Comparison of ENCODE assay signal across 8 mouse cellular contexts in the genomic region with DNA sequence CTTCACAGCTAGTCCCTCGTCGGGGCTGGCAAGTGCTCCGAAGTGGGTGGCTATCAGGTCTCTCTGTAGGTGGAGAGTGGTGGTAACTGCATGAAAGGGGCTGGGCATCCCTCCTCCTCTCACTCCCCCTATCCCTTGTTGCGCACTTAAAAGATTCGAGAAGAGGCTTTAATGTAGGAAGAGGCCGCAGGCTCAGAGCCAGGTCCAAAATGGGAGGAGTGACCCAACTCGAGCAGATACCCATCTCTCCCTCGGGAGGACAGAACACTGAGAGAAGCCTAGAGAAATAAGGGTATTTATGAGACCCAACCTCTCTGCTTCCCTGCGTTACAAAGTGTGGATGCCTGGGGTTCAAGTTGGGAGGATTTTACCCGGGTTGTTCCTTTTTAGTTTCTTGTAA. TPM values are rescaled to one million over a fixed set of nuclear protein-coding genes. Genes with fewer than 3 reads are reported as not detected.
A peak's percentile ranks its signal among the peaks of the same experiment; 100 is the strongest.
DNase-seq lines count a peak whose midpoint lies in the region; ATAC-seq and TF ChIP-seq lines count a peak whose summit lies in the region.

No protein-coding gene starts in this region.

- 12% methylated on average over 10 of the region's 10 CpGs for WGBS in kidney, postnatal 0 days
- WGBS in hindbrain, postnatal 0 days, result 8% methylated on average over 10 of the region's 10 CpGs
- WGBS in neural tube, embryonic 12.5 days, result 7% methylated on average over 10 of the region's 10 CpGs

- TF ChIP-seq CTCF in kidney, postnatal 0 days (IDR thresholded peaks at IDR 0.05; ENCODE audit: low read depth), result no peak
- no peak for TF ChIP-seq CTCF in hindbrain, postnatal 0 days (IDR thresholded peaks at IDR 0.05; ENCODE audit: low read depth)

- H3K36me3 ChIP-seq in kidney, postnatal 0 days (ENCODE audit: insufficient read depth, low read length), result no peaks in the 10 kb centered on the region
- H3K36me3 ChIP-seq in hindbrain, postnatal 0 days (ENCODE audit: insufficient read depth, low read length), result no peaks in the 10 kb centered on the region
- no peaks in the 10 kb centered on the region for H3K36me3 ChIP-seq in neural tube, embryonic 12.5 days

- no peak overlapping the region for H3K9ac ChIP-seq in kidney, postnatal 0 days (ENCODE audit: low read depth, low read length)
- peak overlapping the region; percentile 62; the same call in 1 of the 2 replicates for H3K9ac ChIP-seq in hindbrain, postnatal 0 days (replicated peaks; ENCODE audit: low read length)
- H3K9ac ChIP-seq in neural tube, embryonic 12.5 days, result no peak overlapping the region

- no peak for DNase-seq in kidney, postnatal 0 days (ENCODE audit: low spot score)
- no peak for DNase-seq in kidney, postnatal 25 days
- DNase-seq in cerebellum, postnatal 25 days, result peak; percentile 55 to 63
- peak; percentile 33 for DNase-seq in hindbrain, postnatal 0 days (ENCODE audit: low spot score)
- no peak for DNase-seq in urinary bladder, postnatal 36 days (ENCODE audit: low spot score in 2 of 2)
- no peak for DNase-seq in c-Kit-positive CD71-positive TER-119-positive erythroid progenitor cells, embryonic 14.5 days (ENCODE audit: low spot score)
- no peak for DNase-seq in kidney, adult 18-20 months

- no peaks in the 10 kb centered on the region for H3K27me3 ChIP-seq in kidney, postnatal 0 days (ENCODE audit: insufficient read depth, low read length)
- H3K27me3 ChIP-seq in hindbrain, postnatal 0 days (ENCODE audit: insufficient read depth, low read length), result no peaks in the 10 kb centered on the region
- 0 out of 2 replicates have a peak, but pooled peaks cover 2% of the 10 kb centered on the region for H3K27me3 ChIP-seq in neural tube, embryonic 12.5 days (replicated peaks)

- H3K4me2 ChIP-seq in kidney, postnatal 0 days (ENCODE audit: low read length), result peak overlapping the region; percentile 64
- peak overlapping the region; percentile 65 for H3K4me2 ChIP-seq in hindbrain, postnatal 0 days (ENCODE audit: low read depth, low read length)
- peak overlapping the region; percentile 60 for H3K4me2 ChIP-seq in neural tube, embryonic 12.5 days (replicated peaks)

- H3K27ac ChIP-seq in kidney, postnatal 0 days, result no peak overlapping the region
- peak overlapping the region; percentile 80 for H3K27ac ChIP-seq in hindbrain, postnatal 0 days
- H3K27ac ChIP-seq in neural tube, embryonic 12.5 days, result no peak overlapping the region

- H3K9me3 ChIP-seq in kidney, postnatal 0 days (replicated peaks; ENCODE audit: low read length), result no peaks in the 10 kb centered on the region
- no peaks in the 10 kb centered on the region for H3K9me3 ChIP-seq in hindbrain, postnatal 0 days (ENCODE audit: low read length)
- no peaks in the 10 kb centered on the region for H3K9me3 ChIP-seq in neural tube, embryonic 12.5 days

- no peak for ATAC-seq in kidney, postnatal 0 days (replicated peaks; ENCODE audit: low FRiP score, low read depth)
- ATAC-seq in hindbrain, postnatal 0 days, result peak; percentile 33
- peak; percentile 61 for ATAC-seq in neural tube, embryonic 12.5 days (ENCODE audit: low FRiP score, low read depth)

- peak overlapping the region; percentile 18; the same call in 1 of the 2 replicates for H3K4me3 ChIP-seq in kidney, postnatal 0 days (replicated peaks; ENCODE audit: low read depth, low read length)
- H3K4me3 ChIP-seq in hindbrain, postnatal 0 days (ENCODE audit: low read length), result peak overlapping the region; percentile 44
- H3K4me3 ChIP-seq in neural tube, embryonic 12.5 days, result peak overlapping the region; percentile 42

- H3K4me1 ChIP-seq in kidney, postnatal 0 days (replicated peaks; ENCODE audit: insufficient read depth, low read length), result 0 out of 2 replicates have a peak, but pooled peaks cover 3% of the 10 kb centered on the region
- H3K4me1 ChIP-seq in hindbrain, postnatal 0 days (ENCODE audit: insufficient read depth, low read length), result 0 out of 2 replicates have a peak, but pooled peaks cover 9% of the 10 kb centered on the region
- H3K4me1 ChIP-seq in neural tube, embryonic 12.5 days, result peaks cover 5% of the 10 kb centered on the region; the same call in 1 of the 2 replicates

RNA-seq across cellular contexts. Expression of gene Disp2, which starts 0.5 kb away (rescaled TPM):
- 0.01 and 0.05 TPM in 2 replicates for polyA plus RNA-seq in kidney, postnatal 0 days (2015; fragmentation: Nextera tagmentation; extraction: Ambion mirVana)
- 175 and 188 TPM in 2 replicates for total RNA-seq in hindbrain, postnatal 0 days (2014; rRNA removed)
- polyA plus RNA-seq in hindbrain, postnatal 0 days (2015; fragmentation: Nextera tagmentation; extraction: Ambion mirVana), result 56.4 and 70.4 TPM in 2 replicates
- polyA plus RNA-seq in neural tube, embryonic 12.5 days (2016; fragmentation: Nextera tagmentation; extraction: Ambion mirVana), result 21.7 and 24.0 TPM in 2 replicates

RNA-seq across cellular contexts. Expression of gene Phgr1, which starts 6.5 kb away (rescaled TPM):
- not detected in 2 replicates for polyA plus RNA-seq in kidney, postnatal 0 days (2015; fragmentation: Nextera tagmentation; extraction: Ambion mirVana)
- total RNA-seq in hindbrain, postnatal 0 days (2014; rRNA removed), result not detected in 2 replicates
- polyA plus RNA-seq in hindbrain, postnatal 0 days (2015; fragmentation: Nextera tagmentation; extraction: Ambion mirVana), result not detected in 2 replicates
- polyA plus RNA-seq in neural tube, embryonic 12.5 days (2016; fragmentation: Nextera tagmentation; extraction: Ambion mirVana), result not detected in 2 replicates

RNA-seq across cellular contexts. Expression of gene Ccdc9b, which starts 16.6 kb away (rescaled TPM):
- 0.91 and 0.95 TPM in 2 replicates for polyA plus RNA-seq in kidney, postnatal 0 days (2015; fragmentation: Nextera tagmentation; extraction: Ambion mirVana)
- 1.4 and 3.9 TPM in 2 replicates for total RNA-seq in hindbrain, postnatal 0 days (2014; rRNA removed)
- polyA plus RNA-seq in hindbrain, postnatal 0 days (2015; fragmentation: Nextera tagmentation; extraction: Ambion mirVana), result 0.70 and 0.84 TPM in 2 replicates
- 1.6 and 1.9 TPM in 2 replicates for polyA plus RNA-seq in neural tube, embryonic 12.5 days (2016; fragmentation: Nextera tagmentation; extraction: Ambion mirVana)

RNA-seq across cellular contexts. Expression of gene Inafm2, which starts 33.5 kb away (rescaled TPM):
- 16.1 and 16.8 TPM in 2 replicates for polyA plus RNA-seq in kidney, postnatal 0 days (2015; fragmentation: Nextera tagmentation; extraction: Ambion mirVana)
- 19.8 and 21.1 TPM in 2 replicates for total RNA-seq in hindbrain, postnatal 0 days (2014; rRNA removed)
- polyA plus RNA-seq in hindbrain, postnatal 0 days (2015; fragmentation: Nextera tagmentation; extraction: Ambion mirVana), result 18.9 TPM in 2 replicates
- polyA plus RNA-seq in neural tube, embryonic 12.5 days (2016; fragmentation: Nextera tagmentation; extraction: Ambion mirVana), result 25.2 and 25.4 TPM in 2 replicates

RNA-seq across cellular contexts. Expression of gene Knstrn, which starts 34.7 kb away (rescaled TPM):
- polyA plus RNA-seq in kidney, postnatal 0 days (2015; fragmentation: Nextera tagmentation; extraction: Ambion mirVana), result 57.5 and 59.4 TPM in 2 replicates
- 5.5 and 8.6 TPM in 2 replicates for total RNA-seq in hindbrain, postnatal 0 days (2014; rRNA removed)
- 16.5 and 21.6 TPM in 2 replicates for polyA plus RNA-seq in hindbrain, postnatal 0 days (2015; fragmentation: Nextera tagmentation; extraction: Ambion mirVana)
- 90.3 and 93.5 TPM in 2 replicates for polyA plus RNA-seq in neural tube, embryonic 12.5 days (2016; fragmentation: Nextera tagmentation; extraction: Ambion mirVana)

Comparison
In these comparisons a context has a peak if more than half of its experiments do, and no peak if none do; other contexts are left out.
1. DNase-seq: peak in cerebellum, postnatal 25 days (2 of 2) and hindbrain, postnatal 0 days (single experiment); none in kidney, postnatal 0 days (single experiment), kidney, postnatal 25 days (0 of 2), urinary bladder, postnatal 36 days (0 of 2), c-Kit-positive CD71-positive TER-119-positive erythroid progenitor cells, embryonic 14.5 days (single experiment) and kidney, adult 18-20 months (single experiment).
2. RNA of gene Disp2, which starts 0.5 kb away (polyA plus RNA-seq): 56.4 to 70.4 TPM in hindbrain, postnatal 0 days and 21.7 to 24.0 TPM in neural tube, embryonic 12.5 days; 0.01 to 0.05 TPM in kidney, postnatal 0 days; every median in the first group is over 10 times any median in the second.
3. Peak in every context shown above with its lines, with median percentiles within 50 percentile points of each other: H3K4me2 ChIP-seq and H3K4me3 ChIP-seq.